Mouse (Mus musculus): Measurements from ENCODE around the gene Zfp229. TPM values are rescaled to one million over a fixed set of nuclear protein-coding genes. Genes with fewer than 3 reads are reported as not detected.
"Not testable (repeated sequence)": the region's sequence is repeated elsewhere in the genome, so short reads cannot be mapped to it uniquely, and the experiment has no call there.

Zfp229 gene
- total RNA-seq (2022) = 10 to 100 TPM in 3 of 4 experiments, 1 to 10 TPM in 1; 9.9 to 13.9 (median 12.5) TPM

GRCm38 (mm10) chr17:21730495-21730894 lies at the start of gene Zfp229:
Gene Zfp229 (plus strand): TSS chr17:21730795.
- not testable (repeated sequence) for DNase-seq

- DNase-seq = no peak
Measured at GRCm38 (mm10) chr17:21691560-21691959, 39.0 kb upstream of the Zfp229 start, which contains the start of gene Gm10226. Gene Gm10226 (plus strand): TSS chr17:21691860.

- no peak for DNase-seq
Measured at GRCm38 (mm10) chr17:21693342-21693741, 37.3 kb upstream of the Zfp229 start.

- DNase-seq = no peak
Measured at GRCm38 (mm10) chr17:21696073-21696472, 34.5 kb upstream of the Zfp229 start.

GRCm38 (mm10) chr17:21702281-21703240 lies 28.0 kb upstream of the Zfp229 start:
- no peak for DNase-seq

- no peak for DNase-seq
Measured at GRCm38 (mm10) chr17:21703414-21703813, 27.2 kb upstream of the Zfp229 start.

GRCm38 (mm10) chr17:21707343-21707996 lies 23.1 kb upstream of the Zfp229 start, which contains the start of gene Zfp760:
Gene Zfp760 (plus strand): TSS chr17:21707741.
- peak; percentile 86 for DNase-seq

- DNase-seq = no peak
Measured at GRCm38 (mm10) chr17:21708401-21708800, 22.2 kb upstream of the Zfp229 start.

- DNase-seq = no peak
Measured at GRCm38 (mm10) chr17:21733049-21733448, 2.5 kb downstream of the Zfp229 start.

- peak; percentile 71 for DNase-seq
Measured at GRCm38 (mm10) chr17:21733529-21734031, 3.0 kb downstream of the Zfp229 start.

- no peak for DNase-seq
Measured at GRCm38 (mm10) chr17:21752791-21753190, 22.2 kb downstream of the Zfp229 start.

GRCm38 (mm10) chr17:21753342-21754208 lies 23.0 kb downstream of the Zfp229 start:
- DNase-seq = no peak

GRCm38 (mm10) chr17:21770336-21770735 lies 39.7 kb downstream of the Zfp229 start:
- no peak for DNase-seq

- no peak for DNase-seq
Measured at GRCm38 (mm10) chr17:21792256-21792655, 61.7 kb downstream of the Zfp229 start.

GRCm38 (mm10) chr17:21801373-21801772 lies 70.8 kb downstream of the Zfp229 start:
- DNase-seq = not testable (repeated sequence)

Other genes starting within 250 kb of the Zfp229 start
- gene Zfp53, start 241.8 kb upstream of the Zfp229 start, total RNA-seq (2022) = 1 to 10 TPM; 3.0 to 3.8 (median 3.4) TPM
- 10 to 100 TPM; 29.8 to 42.1 (median 33.2) TPM for gene Zfp52, start 195.3 kb upstream of the Zfp229 start, total RNA-seq (2022)
- 10 to 100 TPM in 1 of 4 experiments, 1 to 10 TPM in 3; 6.8 to 12.5 (median 9.1) TPM for gene Zfp948, start 163.8 kb upstream of the Zfp229 start, total RNA-seq (2022)
- gene Zfp983, start 80.2 kb upstream of the Zfp229 start, total RNA-seq (2022) = 10 to 100 TPM in 2 of 4 experiments, 1 to 10 TPM in 2; 8.2 to 13.5 (median 10.0) TPM
- 1 to 10 TPM in 3 of 4 experiments, not detected in 1; 2.9 to 7.5 (median 6.9) TPM for gene Gm10226, start 38.9 kb upstream of the Zfp229 start, total RNA-seq (2022)
- gene Zfp760, start 23.1 kb upstream of the Zfp229 start, total RNA-seq (2022) = 1 to 10 TPM; 6.3 to 8.3 (median 7.9) TPM
- gene Zfp820, start 115.0 kb downstream of the Zfp229 start, total RNA-seq (2022) = 1 to 10 TPM; 1.8 to 2.6 (median 2.3) TPM
- 1 to 10 TPM; 1.7 to 4.4 (median 2.3) TPM for gene Zfp995, start 179.1 kb downstream of the Zfp229 start, total RNA-seq (2022)
- gene Zfp942, start 231.7 kb downstream of the Zfp229 start, total RNA-seq (2022) = 10 to 100 TPM in 3 of 4 experiments, 1 to 10 TPM in 1; 9.5 to 13.0 (median 11.2) TPM
- 10 to 100 TPM in 3 of 4 experiments, 1 to 10 TPM in 1; 9.9 to 17.2 (median 14.7) TPM for gene Zfp943, start 231.8 kb downstream of the Zfp229 start, total RNA-seq (2022)

Data from adrenal gland, adult 8-10 months (tissue).